In genomic region chr11:97884601-97885185, GRCm38 (mm10) we compare ENCODE assay signal across 8 mouse cellular contexts. TPM values are rescaled to one million over a fixed set of nuclear protein-coding genes. Genes with fewer than 3 reads are reported as not detected.
A peak's percentile ranks its signal among the peaks of the same experiment; 100 is the strongest.
DNase-seq lines count a peak whose midpoint lies in the region; ATAC-seq and TF ChIP-seq lines count a peak whose summit lies in the region.

No protein-coding gene starts in this region.

- H3K4me1 ChIP-seq in hindbrain, embryonic 15.5 days (replicated peaks), result no peaks in the 10 kb centered on the region
- peaks cover 4% of the 10 kb centered on the region; the same call in 1 of the 2 replicates for H3K4me1 ChIP-seq in midbrain, embryonic 16.5 days (ENCODE audit: control insufficient read depth, insufficient read depth, low read length)

- intact Hi-C loops in gastrocnemius, postnatal 14 days (cut with DNase I; ENCODE audit: low total_unique reads), result no loop called here

- H3K27ac ChIP-seq in layer of hippocampus, adult 2 months, result peak overlapping the region; percentile 78
- H3K27ac ChIP-seq in hindbrain, embryonic 15.5 days (replicated peaks), result peak overlapping the region; percentile 95
- H3K27ac ChIP-seq in midbrain, embryonic 16.5 days (ENCODE audit: low read length), result peak overlapping the region; percentile 94

- H3K9ac ChIP-seq in hindbrain, embryonic 15.5 days, result peak overlapping the region; percentile 49
- H3K9ac ChIP-seq in midbrain, embryonic 16.5 days (ENCODE audit: low read depth, low read length), result peak overlapping the region; percentile 60; the same call in 1 of the 2 replicates

- H3K36me3 ChIP-seq in hindbrain, embryonic 15.5 days, result no peaks in the 10 kb centered on the region
- H3K36me3 ChIP-seq in midbrain, embryonic 16.5 days (ENCODE audit: control insufficient read depth, insufficient read depth, low read length), result no peaks in the 10 kb centered on the region

- 0 out of 2 replicates have a peak, but pooled peaks have one; percentile 17 for TF ChIP-seq CTCF in layer of hippocampus, adult 2 months (conservative IDR thresholded peaks at IDR 0.05)

- peak overlapping the region; percentile 78 for H3K4me2 ChIP-seq in hindbrain, embryonic 15.5 days
- H3K4me2 ChIP-seq in midbrain, embryonic 16.5 days (ENCODE audit: low read length), result peak overlapping the region; percentile 72

- H3K9me3 ChIP-seq in hindbrain, embryonic 15.5 days, result no peaks in the 10 kb centered on the region
- H3K9me3 ChIP-seq in midbrain, embryonic 16.5 days (replicated peaks; ENCODE audit: control insufficient read depth, low read length, poor library complexity, severe bottlenecking), result no peaks in the 10 kb centered on the region

- DNase-seq in layer of hippocampus, adult 2 months (ENCODE audit: low spot score in 2 of 2), result no peak
- DNase-seq in layer of hippocampus, adult 11-12 months (ENCODE audit: low spot score), result no peak
- DNase-seq in c-Kit-positive CD71-positive TER-119-positive erythroid progenitor cells, embryonic 14.5 days (ENCODE audit: low spot score), result peak; percentile 19
- no peak for DNase-seq in gastrocnemius, postnatal 14 days
- DNase-seq in MN1 (ENCODE audit: low spot score), result no peak

- WGBS in hindbrain, embryonic 15.5 days, result 27% methylated on average over 7 of the region's 7 CpGs
- WGBS in midbrain, embryonic 16.5 days, result 26% methylated on average over 7 of the region's 7 CpGs

- peak; percentile 10; the same call in 1 of the 2 replicates for ATAC-seq in hindbrain, embryonic 15.5 days (ENCODE audit: low FRiP score, low read depth)
- ATAC-seq in midbrain, embryonic 16.5 days, result 0 out of 2 replicates have a peak, but pooled peaks have one; percentile 8
- ATAC-seq in megakaryocyte progenitor cell, adult 5-6 weeks (replicated peaks; ENCODE audit: poor library complexity), result no peak

- no peaks in the 10 kb centered on the region for H3K27me3 ChIP-seq in hindbrain, embryonic 15.5 days
- no peaks in the 10 kb centered on the region for H3K27me3 ChIP-seq in midbrain, embryonic 16.5 days (ENCODE audit: control insufficient read depth, insufficient read depth, low read depth, low read length)

- H3K4me3 ChIP-seq in layer of hippocampus, adult 2 months, result peak overlapping the region; percentile 58
- peak overlapping the region; percentile 68 for H3K4me3 ChIP-seq in hindbrain, embryonic 15.5 days
- peak overlapping the region; percentile 69 for H3K4me3 ChIP-seq in midbrain, embryonic 16.5 days (ENCODE audit: low read depth, low read length)

RNA-seq across cellular contexts. Expression of gene Fbxo47, which starts 0.7 kb away (rescaled TPM):
- total RNA-seq in layer of hippocampus, adult 2 months (2021), result 1 to 10 TPM; 1.2 to 1.8 TPM
- 0.60 and 0.69 TPM in 2 replicates for polyA plus RNA-seq in hindbrain, embryonic 15.5 days (2015; fragmentation: Nextera tagmentation; extraction: Ambion mirVana)
- polyA plus RNA-seq in midbrain, embryonic 16.5 days (2015; fragmentation: Nextera tagmentation; extraction: Ambion mirVana), result 0.56 and 0.78 TPM in 2 replicates
- not detected in 2 replicates for total RNA-seq in megakaryocyte progenitor cell, adult 5-6 weeks (2015)
- 0.12 and 1.6 TPM in 2 replicates for total RNA-seq in megakaryocyte progenitor cell, adult 5-6 weeks (2017)
- under 1 TPM; 0.11 to 0.12 TPM for total RNA-seq in gastrocnemius, postnatal 14 days (2021)

RNA-seq across cellular contexts. Expression of gene B230217C12Rik, which starts 44.1 kb away (rescaled TPM):
- total RNA-seq in layer of hippocampus, adult 2 months (2021), result 10 to 100 TPM; 67.8 to 72.6 TPM
- polyA plus RNA-seq in hindbrain, embryonic 15.5 days (2015; fragmentation: Nextera tagmentation; extraction: Ambion mirVana), result 32.4 and 38.8 TPM in 2 replicates
- polyA plus RNA-seq in midbrain, embryonic 16.5 days (2015; fragmentation: Nextera tagmentation; extraction: Ambion mirVana), result 36.7 and 43.8 TPM in 2 replicates
- 2.1 and 3.8 TPM in 2 replicates for total RNA-seq in megakaryocyte progenitor cell, adult 5-6 weeks (2015)
- total RNA-seq in megakaryocyte progenitor cell, adult 5-6 weeks (2017), result 0.17 TPM in 2 replicates
- 1 to 10 TPM in 1 of 2 experiments, under 1 TPM in 1; 0.84 to 1.5 TPM for total RNA-seq in gastrocnemius, postnatal 14 days (2021)

Comparison
In these comparisons a context has a peak if more than half of its experiments do, and no peak if none do; other contexts are left out.
1. RNA of gene B230217C12Rik, which starts 44.1 kb away (total RNA-seq): 67.8 to 72.6 TPM in layer of hippocampus, adult 2 months; 0.17 to 3.8 TPM in megakaryocyte progenitor cell, adult 5-6 weeks and 0.84 to 1.5 TPM in gastrocnemius, postnatal 14 days; every median in the first group is over 10 times any median in the second.
2. Peak in every context shown above with its lines, with median percentiles within 50 percentile points of each other: H3K27ac ChIP-seq and H3K4me3 ChIP-seq.